Mouse (Mus musculus) bone marrow, adult 2 months (tissue): ENCODE measurements around the gene Mfap4.

Experiments
- CTCF ChIP-seq: fragments of 200-500 bp; IDR thresholded peaks from 2 replicates; pipeline ENCODE4 v1.5.1; 2011; ENCODE audit warnings: low read length, control low read depth; ENCODE audit not compliant: control insufficient read depth, insufficient read depth
- POLR2A ChIP-seq: fragments of 200-500 bp; IDR thresholded peaks from 2 replicates; pipeline ENCODE4 v1.6.1; 2011; ENCODE audit warnings: low read depth, mild to moderate bottlenecking, control low read depth, low read length, borderline replicate concordance; ENCODE audit not compliant: control insufficient read depth

- TF ChIP-seq CTCF = no peak
- TF ChIP-seq POLR2A = no peak
Measured at GRCm38 (mm10) chr11:61489874-61490273, 4.6 kb downstream of the Mfap4 start.
